Mouse (Mus musculus) heart, postnatal 0 days (tissue): ENCODE measurements around the gene Slc10a7. TPM values are rescaled to one million over a fixed set of nuclear protein-coding genes. Genes with fewer than 3 reads are reported as not detected.

Experiments
- ATAC-seq: fragments of 200-750 bp; cut with Nextera tagmentation; 2 replicates; pipeline ENCODE4 v1.8.0; 2017; ENCODE audit warnings: low read depth, moderate number of reproducible peaks, moderate library complexity; ENCODE audit not compliant: insufficient read depth
- DNase-seq: peaks from one replicate; pipeline ENCODE4 v3.0.0-alpha.2; 2016; ENCODE audit warnings: low spot score
- H3K27ac ChIP-seq: fragments of 300-500 bp; sonication (generic); 2 replicates; pipeline ENCODE4 v1.5.1; 2014; ENCODE audit warnings: low read depth, mild to moderate bottlenecking
- H3K27me3 ChIP-seq: fragments of 300-500 bp; sonication (generic); 2 replicates; pipeline ENCODE4 v1.6.1; 2014; ENCODE audit warnings: low read length, mixed read lengths; ENCODE audit not compliant: control insufficient read depth, insufficient read depth
- H3K36me3 ChIP-seq: fragments of 300-500 bp; sonication (generic); replicated peaks from 2 replicates; pipeline ENCODE4 v1.6.1; 2014; ENCODE audit warnings: low read length, mixed read lengths; ENCODE audit not compliant: control insufficient read depth, insufficient read depth
- H3K4me1 ChIP-seq: fragments of 300-500 bp; sonication (generic); 2 replicates; pipeline ENCODE4 v1.6.1; 2014; ENCODE audit warnings: antibody characterized with exemption; ENCODE audit not compliant: control insufficient read depth, insufficient read depth
- H3K4me2 ChIP-seq: fragments of 300-500 bp; sonication (generic); 2 replicates; pipeline ENCODE4 v1.6.1; 2014; ENCODE audit warnings: low read depth, mild to moderate bottlenecking, low read length, moderate library complexity
- H3K4me3 ChIP-seq: fragments of 300-500 bp; sonication (generic); 2 replicates; pipeline ENCODE4 v1.5.1; 2014; ENCODE audit warnings: low read depth, low read length
- H3K9ac ChIP-seq: fragments of 300-500 bp; sonication (generic); replicated peaks from 2 replicates; pipeline ENCODE4 v1.6.1; 2014; ENCODE audit warnings: low read depth, low read length, mixed read lengths
- H3K9me3 ChIP-seq: fragments of 300-500 bp; sonication (generic); replicated peaks from 2 replicates; pipeline ENCODE4 v1.6.1; 2016; ENCODE audit warnings: low read length; ENCODE audit not compliant: control insufficient read depth
- CTCF ChIP-seq: IDR thresholded peaks from 2 replicates; pipeline ENCODE4 v1.5.1; 2016; ENCODE audit warnings: antibody characterized with exemption, control low read depth, low read depth
- EP300 ChIP-seq: IDR thresholded peaks from 2 replicates; pipeline ENCODE4 v1.6.1; 2016; ENCODE audit warnings: antibody characterized with exemption, low read depth
- WGBS: fragments of 180-500 bp; shearing (Covaris S2); extraction: QIAGEN DNeasy Blood & Tissue Kit; methylation state at CpG from one replicate; pipeline ENCODE4 v1.1.7; 2014; 5-methylcytosine and 5-hydroxymethylcytosine counted together
- polyA plus RNA-seq: library from polyadenylated mRNA; unstranded; fragments of >200 nt; fragmentation: Nextera tagmentation; extraction: Ambion mirVana; gene quantifications from 2 replicates; pipeline ENCODE4 v1.2.1, GENCODE M21; 2015
- total RNA-seq: library from RNA; depleted of rRNA; stranded (reverse); fragments of >200 nt; gene quantifications from 2 replicates; pipeline ENCODE4 v1.2.3, GENCODE M21; 2014; ENCODE audit warnings: low replicate concordance

Gene Slc10a7
- total and polyA plus RNA-seq, 2 experiments from 2014 or later: 5.3 to 11.8 TPM

DNA sequence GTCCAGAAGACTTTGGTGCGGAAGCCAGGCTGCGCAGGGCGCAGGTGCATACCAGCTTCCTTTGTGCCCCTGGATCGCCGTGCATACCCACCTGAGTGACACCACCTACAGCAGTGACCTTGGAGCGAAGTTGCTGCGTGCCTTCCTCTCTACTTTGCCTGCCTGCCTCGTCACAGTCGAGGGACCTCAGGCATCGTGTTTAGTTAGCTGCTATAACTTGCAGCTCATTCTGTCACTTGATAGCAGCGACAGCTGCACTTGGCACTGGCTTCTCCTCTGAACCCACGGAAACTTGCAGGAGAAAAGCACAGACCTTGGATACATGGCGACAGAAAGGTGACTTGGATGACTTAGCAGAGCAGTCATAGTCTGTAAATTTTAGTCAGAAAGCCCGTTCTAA is 219.1 kb downstream of the Slc10a7 start:
- Histone ChIP-seq H3K4me3 (no peak overlapping the region), H3K36me3 (0 out of 2 replicates have a peak, but pooled peaks cover 17% of the 10 kb centered on the region), H3K9me3 (no peaks in the 10 kb centered on the region), H3K27me3 (no peaks in the 10 kb centered on the region), H3K9ac (no peak overlapping the region), H3K4me2 (no peak overlapping the region), H3K4me1 (peaks cover 10% of the 10 kb centered on the region), H3K27ac (no peak overlapping the region)
- WGBS: 69% methylated on average over 14 of the region's 14 CpGs
- ATAC-seq (no peak), DNase-seq (no peak)
- TF ChIP-seq EP300 (no peak), CTCF (no peak)

DNA sequence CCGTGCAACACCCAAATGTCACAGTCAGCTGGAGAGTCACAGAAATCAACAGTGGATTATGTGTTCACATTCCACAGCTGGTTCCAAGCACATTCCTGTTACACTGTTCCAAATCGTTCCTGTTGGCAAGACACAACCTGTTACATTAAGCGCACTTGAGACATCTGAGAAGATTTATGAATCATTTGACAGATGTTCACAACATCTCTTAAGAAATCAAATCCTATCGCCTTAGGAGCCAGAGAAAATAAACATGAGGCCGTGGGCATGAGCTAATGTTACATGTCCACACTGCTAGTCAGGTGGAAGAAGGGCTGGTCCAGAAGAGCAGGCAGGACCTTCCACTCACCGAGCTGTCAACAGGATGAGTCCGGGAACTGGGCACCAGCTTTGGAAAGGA is 223.3 kb downstream of the Slc10a7 start:
- DNase-seq: peak; percentile 30
- H3K27me3 ChIP-seq: no peaks in the 10 kb centered on the region
- 49% methylated on average over 7 of the region's 7 CpGs for WGBS

DNA sequence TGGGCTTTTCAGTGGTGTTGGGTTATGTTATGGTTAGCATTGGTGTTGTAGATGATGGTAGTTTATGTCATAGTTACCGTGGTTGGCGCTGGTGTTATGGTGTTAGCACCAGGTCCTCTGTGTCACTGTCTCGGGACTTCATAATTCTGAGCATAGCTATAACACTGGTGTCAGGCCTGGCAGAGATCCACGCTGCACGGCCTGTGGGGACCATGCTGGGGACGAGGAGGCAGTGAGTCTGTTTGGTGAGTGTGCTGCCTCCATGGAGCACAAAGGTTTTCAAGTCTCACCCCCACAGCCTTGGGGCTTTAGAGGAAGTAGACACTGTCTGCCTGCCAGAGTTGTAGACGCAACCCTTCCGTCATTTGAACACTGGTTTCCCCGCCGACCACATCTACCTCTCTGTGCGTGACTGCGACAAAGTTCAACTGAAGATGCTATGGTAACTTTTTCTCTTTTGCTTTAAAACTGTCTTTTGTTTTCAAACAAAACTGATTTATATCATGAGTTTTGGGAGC is 223.9 kb downstream of the Slc10a7 start:
- Histone ChIP-seq H3K9me3 (no peaks in the 10 kb centered on the region), H3K4me1 (peaks cover 10% of the 10 kb centered on the region), H3K9ac (no peak overlapping the region), H3K4me2 (no peak overlapping the region), H3K4me3 (no peak overlapping the region), H3K27me3 (no peaks in the 10 kb centered on the region), H3K36me3 (0 out of 2 replicates have a peak, but pooled peaks cover 17% of the 10 kb centered on the region), H3K27ac (peak overlapping the region; percentile 39; the same call in 1 of the 2 replicates)
- WGBS: 70% methylated on average over 12 of the region's 12 CpGs
- no peak for DNase-seq
- ATAC-seq: peak; percentile 39; the same call in 1 of the 2 replicates
- TF ChIP-seq EP300 (no peak), CTCF (no peak)

More for the DNA sequence above, 223.3 kb downstream of the Slc10a7 start:
- Histone ChIP-seq H3K27ac (0 out of 2 replicates have a peak overlapping the region, but pooled peaks have one; percentile 39), H3K9me3 (no peaks in the 10 kb centered on the region), H3K4me2 (no peak overlapping the region), H3K36me3 (0 out of 2 replicates have a peak, but pooled peaks cover 17% of the 10 kb centered on the region), H3K9ac (no peak overlapping the region), H3K4me3 (no peak overlapping the region), H3K4me1 (peaks cover 10% of the 10 kb centered on the region)
- TF ChIP-seq CTCF: no peak
- no peak for TF ChIP-seq EP300
- ATAC-seq: peak; percentile 45; the same call in 1 of the 2 replicates

DNA sequence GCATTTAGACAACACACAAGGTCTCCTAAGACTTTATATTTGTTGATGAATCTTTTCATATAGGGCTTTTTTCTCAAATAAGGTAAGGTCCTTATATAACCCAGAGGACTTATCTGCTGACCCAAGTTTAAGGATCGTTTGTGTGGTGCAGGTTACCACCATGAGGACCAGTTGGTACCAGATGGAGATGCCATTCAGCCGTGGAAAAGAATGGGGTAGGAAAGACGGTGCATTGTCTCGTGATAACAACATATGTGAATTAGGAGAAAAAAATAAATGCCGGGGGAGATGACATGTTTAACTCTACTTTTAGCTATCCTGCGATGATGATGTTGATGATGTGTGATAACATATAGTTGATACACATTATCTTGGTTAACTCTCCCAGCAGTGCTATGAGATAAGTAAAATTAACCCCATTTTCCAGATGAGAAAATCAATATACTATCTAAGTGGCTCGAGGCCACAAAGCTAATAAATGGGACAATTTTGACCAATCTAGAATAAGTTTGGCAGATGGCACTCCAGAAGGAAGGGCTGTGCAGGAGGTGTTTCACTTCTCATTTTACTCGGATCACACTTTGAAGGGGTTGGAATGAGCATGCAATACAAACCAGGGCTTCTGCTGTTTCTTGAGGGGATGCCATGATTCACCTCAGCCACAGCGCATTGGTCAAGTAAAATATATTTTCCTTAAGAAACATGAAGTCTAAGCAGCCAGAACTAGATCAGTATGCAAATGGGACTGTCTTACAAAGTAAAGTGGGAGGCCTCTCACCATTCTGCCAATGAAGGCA is 225.8 kb downstream of the Slc10a7 start:
- ATAC-seq: no peak
- Histone ChIP-seq H3K4me2 (no peak overlapping the region), H3K9me3 (no peaks in the 10 kb centered on the region), H3K4me3 (no peak overlapping the region), H3K36me3 (0 out of 2 replicates have a peak, but pooled peaks cover 9% of the 10 kb centered on the region), H3K4me1 (peaks cover 10% of the 10 kb centered on the region), H3K27ac (no peak overlapping the region), H3K9ac (no peak overlapping the region), H3K27me3 (no peaks in the 10 kb centered on the region)
- 86% methylated on average over 9 of the region's 9 CpGs for WGBS
- TF ChIP-seq CTCF: no peak
- no peak for TF ChIP-seq EP300
- no peak for DNase-seq

DNA sequence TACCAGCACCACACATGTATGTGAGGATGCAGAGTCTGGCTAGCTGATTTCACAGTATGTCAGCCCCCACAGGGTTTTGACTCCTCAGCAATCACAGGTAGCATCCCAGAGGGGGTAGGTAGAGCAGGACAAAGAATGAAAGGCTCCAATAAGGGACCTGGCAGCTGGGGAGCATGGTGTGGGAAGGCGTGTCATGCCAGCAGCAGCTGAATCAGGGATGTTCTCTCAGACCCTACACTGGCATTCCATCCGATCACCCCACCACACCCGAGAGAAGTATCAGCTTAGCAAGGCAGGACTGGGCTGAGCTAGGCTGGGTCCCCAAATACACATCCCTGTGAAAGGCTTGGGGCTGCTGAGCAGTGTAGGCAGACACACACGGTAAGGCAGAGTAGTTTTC is 229.2 kb downstream of the Slc10a7 start:
- Histone ChIP-seq H3K4me1 (peaks cover 17% of the 10 kb centered on the region), H3K9me3 (no peaks in the 10 kb centered on the region), H3K27ac (no peak overlapping the region), H3K36me3 (no peaks in the 10 kb centered on the region), H3K9ac (no peak overlapping the region), H3K4me2 (no peak overlapping the region), H3K27me3 (no peaks in the 10 kb centered on the region), H3K4me3 (no peak overlapping the region)
- no peak for TF ChIP-seq CTCF
- no peak for TF ChIP-seq EP300
- 77% methylated on average over 4 of the region's 4 CpGs for WGBS
- ATAC-seq (no peak), DNase-seq (no peak)
